Mouse (Mus musculus) erythroblast, embryonic 14.5 days (primary cell): ENCODE measurements around the gene Pstpip1.

Source experiments
- GATA1 ChIP-seq: IDR thresholded peaks from 2 replicates; pipeline ENCODE4 v1.6.1; 2012; ENCODE audit warnings: low read length, inconsistent platforms, mixed read lengths
- TAL1 ChIP-seq: IDR thresholded peaks from 3 replicates; pipeline ENCODE4 v1.6.1; 2012; ENCODE audit warnings: low read length, inconsistent platforms, mixed read lengths

DNA sequence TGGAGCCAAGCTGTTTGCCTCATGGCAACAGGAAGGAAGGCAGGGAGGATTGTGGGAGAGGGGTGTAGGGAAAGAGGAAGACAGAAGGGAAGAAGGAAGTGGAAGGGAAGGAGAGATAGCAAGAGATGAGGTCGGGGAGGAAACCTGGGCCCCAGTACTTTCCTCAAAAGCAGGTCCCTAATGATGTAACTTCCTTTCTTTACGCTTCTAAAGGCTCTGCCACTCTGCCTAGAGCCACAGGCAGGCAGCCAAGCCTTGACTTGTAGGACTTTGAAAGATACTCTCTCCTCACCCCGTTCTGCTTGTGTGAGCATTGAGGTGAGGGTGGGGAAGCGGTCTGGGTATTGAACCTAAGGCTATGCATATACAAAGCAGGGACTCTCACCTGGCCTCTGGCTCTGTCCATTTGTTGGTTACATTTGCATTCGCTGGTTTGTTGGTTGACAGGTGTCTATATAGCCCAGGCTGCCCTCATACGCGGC is 10.3 kb downstream of the Pstpip1 start:
- TF ChIP-seq GATA1: no peak
- no peak for TF ChIP-seq TAL1
